Mouse (Mus musculus): ENCODE data around the gene Arl2. TPM values are rescaled to one million over a fixed set of nuclear protein-coding genes. Genes with fewer than 3 reads are reported as not detected.

Arl2 gene
- polyA plus RNA-seq, 1 experiment from 2014 or later: 117 TPM

DNA sequence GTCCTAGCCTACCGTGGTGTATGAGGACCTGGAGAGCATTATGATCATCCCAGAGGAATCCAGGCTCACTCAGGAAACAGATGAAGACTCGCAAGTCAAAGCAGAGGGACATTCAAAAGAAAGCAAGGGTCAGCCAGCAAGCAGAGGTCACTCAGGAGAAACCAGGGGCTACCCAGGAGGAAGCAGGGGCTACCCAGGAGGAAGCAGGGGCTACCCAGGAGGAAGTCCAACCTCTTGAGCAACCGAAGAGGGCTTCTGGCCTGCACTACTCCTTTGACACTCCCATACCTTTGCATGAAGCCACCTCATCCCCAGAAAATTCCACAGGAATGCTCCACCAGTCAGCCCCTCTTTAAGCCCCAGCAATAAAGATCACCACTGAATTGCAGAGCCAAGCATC, 43.5 kb downstream of the Arl2 start:
- H3K36me3 ChIP-seq (replicated peaks; ENCODE audit: control insufficient read depth, insufficient read depth): no peaks in the 10 kb centered on the region
- H3K27me3 ChIP-seq (ENCODE audit: control insufficient read depth, insufficient read depth, low read length): no peaks in the 10 kb centered on the region
- H3K9ac ChIP-seq: no peak overlapping the region
- ATAC-seq (ENCODE audit: low FRiP score): no peak
- H3K27ac ChIP-seq: no peak overlapping the region
- H3K4me2 ChIP-seq (replicated peaks): no peak overlapping the region
- 86% methylated on average over 3 of the region's 3 CpGs for WGBS
- no peak for DNase-seq (ENCODE audit: low spot score)
- no peaks in the 10 kb centered on the region for H3K4me1 ChIP-seq (replicated peaks; ENCODE audit: control insufficient read depth, insufficient read depth, low read length)
- H3K4me3 ChIP-seq (replicated peaks; ENCODE audit: low read length): no peak overlapping the region
- no peaks in the 10 kb centered on the region for H3K9me3 ChIP-seq (ENCODE audit: control insufficient read depth, low read length)

DNA sequence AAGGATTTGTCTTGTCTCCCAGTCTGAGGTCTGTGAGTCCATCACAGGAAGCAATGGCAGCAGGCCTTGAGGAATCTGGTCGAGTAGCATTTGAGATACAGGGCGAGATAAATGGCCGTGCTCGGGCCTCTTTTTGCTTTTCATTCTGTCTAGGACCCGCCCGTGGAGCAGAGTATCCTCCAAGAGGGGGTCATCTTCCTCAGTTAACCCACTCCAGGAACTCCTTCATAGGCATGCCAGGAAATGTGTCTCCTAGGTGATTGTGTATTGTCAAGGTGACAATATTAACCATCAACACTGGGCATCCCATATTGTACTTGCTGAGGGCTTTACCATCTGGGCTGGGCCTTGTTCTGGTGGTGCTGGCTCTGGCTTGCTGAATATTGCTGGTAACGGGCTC, 47.2 kb downstream of the Arl2 start, which contains the start of gene AC131692.1:
Gene AC131692.1 (plus strand): TSS at position 301 of the 400 bp plus-strand sequence.
- Histone ChIP-seq H3K27me3 (ENCODE audit: control insufficient read depth, insufficient read depth, low read length) (no peaks in the 10 kb centered on the region), H3K4me1 (replicated peaks; ENCODE audit: control insufficient read depth, insufficient read depth, low read length) (no peaks in the 10 kb centered on the region), H3K4me2 (replicated peaks) (no peak within 1 kb of the TSS), H3K9me3 (ENCODE audit: control insufficient read depth, low read length) (no peaks in the 10 kb centered on the region), H3K4me3 (replicated peaks; ENCODE audit: low read length) (no peak within 1 kb of the TSS), H3K9ac (no peak within 1 kb of the TSS), H3K36me3 (replicated peaks; ENCODE audit: control insufficient read depth, insufficient read depth) (peaks cover 7% of the 10 kb centered on the region; the same call in 1 of the 2 replicates), H3K27ac (no peak within 1 kb of the TSS)
- WGBS: 91% methylated on average over 7 of the region's 7 CpGs
- DNase-seq (ENCODE audit: low spot score) (no peak), ATAC-seq (ENCODE audit: low FRiP score) (no peak)

DNA sequence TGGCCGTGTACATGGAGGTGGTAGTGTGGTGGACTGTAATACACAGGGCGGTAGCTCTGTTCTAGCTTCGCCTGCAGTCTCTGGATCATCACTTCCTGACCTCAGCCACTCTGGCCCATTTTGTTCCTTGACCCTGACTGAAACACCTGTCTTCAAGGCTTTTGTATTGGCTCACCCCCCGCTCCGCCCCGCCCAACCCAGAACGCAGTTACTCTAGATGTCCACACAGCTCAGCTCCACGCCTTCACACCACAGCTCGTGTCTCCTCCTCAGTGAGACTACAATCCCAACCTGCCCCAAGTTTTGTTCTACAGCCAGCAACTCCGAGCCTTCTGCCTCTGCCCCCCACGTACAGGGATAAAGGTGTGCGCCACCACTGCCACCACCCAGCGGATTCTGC, 52.5 kb downstream of the Arl2 start:
- Histone ChIP-seq H3K4me3 (replicated peaks; ENCODE audit: low read length) (no peak overlapping the region), H3K27me3 (ENCODE audit: control insufficient read depth, insufficient read depth, low read length) (no peaks in the 10 kb centered on the region), H3K4me2 (replicated peaks) (no peak overlapping the region), H3K4me1 (replicated peaks; ENCODE audit: control insufficient read depth, insufficient read depth, low read length) (peaks cover 9% of the 10 kb centered on the region), H3K9me3 (ENCODE audit: control insufficient read depth, low read length) (no peaks in the 10 kb centered on the region), H3K36me3 (replicated peaks; ENCODE audit: control insufficient read depth, insufficient read depth) (peaks cover 7% of the 10 kb centered on the region; the same call in 1 of the 2 replicates), H3K27ac (no peak overlapping the region), H3K9ac (no peak overlapping the region)
- ATAC-seq (ENCODE audit: low FRiP score): no peak
- DNase-seq (ENCODE audit: low spot score): no peak
- 96% methylated on average over 13 of the region's 13 CpGs for WGBS

DNA sequence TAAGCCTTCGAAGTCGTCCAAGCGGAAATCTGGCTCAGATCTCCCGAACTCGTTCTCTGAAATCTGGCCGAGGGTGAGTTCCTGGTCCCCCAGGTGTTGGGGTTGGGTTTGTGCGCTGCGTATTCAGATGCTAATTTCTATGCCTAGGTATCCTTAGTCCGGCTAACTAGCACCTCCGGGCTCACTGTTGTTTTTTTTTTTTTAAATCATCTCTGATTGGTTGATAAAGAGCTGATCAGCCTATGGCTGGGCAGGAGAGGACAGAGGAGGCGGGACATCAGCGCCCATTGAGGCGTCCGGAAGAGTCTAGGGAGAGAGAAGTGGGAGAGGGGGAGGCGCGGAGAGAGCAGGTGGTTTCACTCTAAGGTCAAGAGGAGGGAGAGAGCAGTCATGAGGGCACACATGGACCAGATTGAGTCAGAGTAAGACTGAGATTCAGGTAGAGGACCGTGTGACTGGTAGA, 55.9 kb downstream of the Arl2 start:
- peak overlapping the region; percentile 47 for H3K4me3 ChIP-seq (replicated peaks; ENCODE audit: low read length)
- no peaks in the 10 kb centered on the region for H3K9me3 ChIP-seq (ENCODE audit: control insufficient read depth, low read length)
- peaks cover 25% of the 10 kb centered on the region for H3K36me3 ChIP-seq (replicated peaks; ENCODE audit: control insufficient read depth, insufficient read depth)
- peak; percentile 62 for DNase-seq (ENCODE audit: low spot score)
- H3K4me1 ChIP-seq (replicated peaks; ENCODE audit: control insufficient read depth, insufficient read depth, low read length): peaks cover 14% of the 10 kb centered on the region
- peak; percentile 71 for ATAC-seq (ENCODE audit: low FRiP score)
- no peak overlapping the region; the same call in 1 of the 2 replicates for H3K9ac ChIP-seq
- H3K27ac ChIP-seq: no peak overlapping the region
- peak overlapping the region; percentile 92 for H3K4me2 ChIP-seq (replicated peaks)
- no peaks in the 10 kb centered on the region for H3K27me3 ChIP-seq (ENCODE audit: control insufficient read depth, insufficient read depth, low read length)
- 0% methylated on average over 17 of the region's 17 CpGs for WGBS

DNA sequence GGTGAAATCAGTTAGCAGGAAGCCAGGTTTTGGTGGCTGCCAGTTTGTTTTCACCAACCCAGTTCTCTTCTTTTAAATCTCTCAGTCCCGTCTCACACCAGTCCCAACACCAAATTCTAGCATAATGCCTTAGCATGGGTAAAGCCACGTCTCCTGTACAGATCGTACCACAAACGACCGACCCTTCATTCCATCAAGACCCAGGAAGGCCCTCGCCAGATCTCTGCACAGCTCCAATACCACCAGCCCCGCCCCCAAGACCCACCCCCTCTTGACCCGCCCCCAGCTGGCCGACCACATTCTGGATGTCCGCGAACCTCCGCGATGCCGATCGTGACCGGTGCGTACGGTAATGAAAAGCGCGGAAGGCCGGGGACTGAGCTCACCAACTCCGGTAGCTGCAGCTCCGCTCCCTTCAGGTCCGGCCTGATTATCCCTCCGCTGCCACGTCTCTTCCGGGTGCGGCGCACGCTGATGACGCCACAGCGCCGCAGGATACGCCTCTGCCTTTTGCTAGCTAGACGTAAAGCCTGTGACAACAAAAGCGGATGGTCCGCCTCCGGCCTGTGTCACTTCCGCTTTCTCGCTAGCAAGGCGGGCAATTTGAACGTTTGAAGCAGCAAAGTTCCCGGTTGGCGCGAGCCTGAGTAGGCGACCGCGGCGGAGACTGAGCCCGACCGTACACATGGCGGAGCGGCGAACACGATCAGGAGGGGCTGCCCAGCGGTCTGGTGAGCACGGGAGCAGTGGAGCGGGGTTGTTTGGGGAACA, 56.7 kb downstream of the Arl2 start, which contains the start of the genes Zfpl1 and Cdca5:
Gene Zfpl1 (minus strand): TSS at position 479 of the 771 bp plus-strand sequence.
Gene Cdca5 (plus strand): TSS at position 506 of the 771 bp plus-strand sequence.
- WGBS: under 1% methylated on average over 58 of the region's 58 CpGs

More for the DNA sequence above, 56.7 kb downstream of the Arl2 start, which contains the start of the genes Zfpl1 and Cdca5:
- Histone ChIP-seq H3K4me3 (replicated peaks; ENCODE audit: low read length) (peak within 1 kb of the TSS; percentile 47), H3K27ac (peak within 1 kb of the TSS; percentile 26; the same call in 1 of the 2 replicates), H3K27me3 (ENCODE audit: control insufficient read depth, insufficient read depth, low read length) (no peaks in the 10 kb centered on the region), H3K4me1 (replicated peaks; ENCODE audit: control insufficient read depth, insufficient read depth, low read length) (peaks cover 14% of the 10 kb centered on the region), H3K4me2 (replicated peaks) (peak within 1 kb of the TSS; percentile 92), H3K36me3 (replicated peaks; ENCODE audit: control insufficient read depth, insufficient read depth) (peaks cover 29% of the 10 kb centered on the region), H3K9ac (peak within 1 kb of the TSS; percentile 68), H3K9me3 (ENCODE audit: control insufficient read depth, low read length) (no peaks in the 10 kb centered on the region)
- DNase-seq (ENCODE audit: low spot score): peak; percentile 100
- peak; percentile 91 for ATAC-seq (ENCODE audit: low FRiP score)

Other genes starting within 250 kb of the Arl2 start
- gene Tigd3, start 247.4 kb downstream of the Arl2 start, polyA plus RNA-seq (2014; fragmentation: Nextera tagmentation; extraction: Ambion mirVana): 6.1 and 9.4 TPM in 2 replicates
- gene Dpf2, start 228.5 kb downstream of the Arl2 start, polyA plus RNA-seq (2014; fragmentation: Nextera tagmentation; extraction: Ambion mirVana): 88.2 and 94.7 TPM in 2 replicates
- 16.9 and 18.5 TPM in 2 replicates for gene Cdc42ep2, start 216.7 kb downstream of the Arl2 start, polyA plus RNA-seq (2014; fragmentation: Nextera tagmentation; extraction: Ambion mirVana)
- gene Pola2, start 177.3 kb downstream of the Arl2 start, polyA plus RNA-seq (2014; fragmentation: Nextera tagmentation; extraction: Ambion mirVana): 22.2 and 24.2 TPM in 2 replicates
- gene Slc22a20, start 155.4 kb downstream of the Arl2 start, polyA plus RNA-seq (2014; fragmentation: Nextera tagmentation; extraction: Ambion mirVana): not detected in 2 replicates
- gene Capn1, start 125.7 kb downstream of the Arl2 start, polyA plus RNA-seq (2014; fragmentation: Nextera tagmentation; extraction: Ambion mirVana): 5.4 and 6.5 TPM in 2 replicates
- gene Syvn1, start 95.0 kb downstream of the Arl2 start, polyA plus RNA-seq (2014; fragmentation: Nextera tagmentation; extraction: Ambion mirVana): 28.7 and 32.9 TPM in 2 replicates
- gene Mrpl49, start 83.8 kb downstream of the Arl2 start, polyA plus RNA-seq (2014; fragmentation: Nextera tagmentation; extraction: Ambion mirVana): 64.2 and 64.5 TPM in 2 replicates
- 537 and 672 TPM in 2 replicates for gene Fau, start 83.7 kb downstream of the Arl2 start, polyA plus RNA-seq (2014; fragmentation: Nextera tagmentation; extraction: Ambion mirVana)
- gene Znhit2, start 80.4 kb downstream of the Arl2 start, polyA plus RNA-seq (2014; fragmentation: Nextera tagmentation; extraction: Ambion mirVana): 35.3 and 36.3 TPM in 2 replicates
- 58.9 and 59.8 TPM in 2 replicates for gene Tm7sf2, start 73.2 kb downstream of the Arl2 start, polyA plus RNA-seq (2014; fragmentation: Nextera tagmentation; extraction: Ambion mirVana)
- 71.7 and 74.2 TPM in 2 replicates for gene Vps51, start 64.3 kb downstream of the Arl2 start, polyA plus RNA-seq (2014; fragmentation: Nextera tagmentation; extraction: Ambion mirVana)
- gene Tmem262, start 61.5 kb downstream of the Arl2 start, polyA plus RNA-seq (2014; fragmentation: Nextera tagmentation; extraction: Ambion mirVana): not detected in 2 replicates
- 1.0 and 1.2 TPM in 2 replicates for gene Gm28374, start 59.3 kb downstream of the Arl2 start, polyA plus RNA-seq (2014; fragmentation: Nextera tagmentation; extraction: Ambion mirVana)
- gene Zfpl1, start 56.6 kb downstream of the Arl2 start, polyA plus RNA-seq (2014; fragmentation: Nextera tagmentation; extraction: Ambion mirVana): 75.1 and 75.4 TPM in 2 replicates
- 6.3 and 6.8 TPM in 2 replicates for gene Cdca5, start 56.6 kb downstream of the Arl2 start, polyA plus RNA-seq (2014; fragmentation: Nextera tagmentation; extraction: Ambion mirVana)
- not detected in 2 replicates for gene AC131692.1, start 47.1 kb downstream of the Arl2 start, polyA plus RNA-seq (2014; fragmentation: Nextera tagmentation; extraction: Ambion mirVana)
- 0.52 and 0.59 TPM in 2 replicates for gene Naaladl1, start 35.8 kb downstream of the Arl2 start, polyA plus RNA-seq (2014; fragmentation: Nextera tagmentation; extraction: Ambion mirVana)
- 51.3 and 54.5 TPM in 2 replicates for gene Sac3d1, start 22.9 kb downstream of the Arl2 start, polyA plus RNA-seq (2014; fragmentation: Nextera tagmentation; extraction: Ambion mirVana)
- 59.6 and 60.8 TPM in 2 replicates for gene Snx15, start 13.2 kb downstream of the Arl2 start, polyA plus RNA-seq (2014; fragmentation: Nextera tagmentation; extraction: Ambion mirVana)
- not detected in 2 replicates for gene Batf2, start 565 bp downstream of the Arl2 start, polyA plus RNA-seq (2014; fragmentation: Nextera tagmentation; extraction: Ambion mirVana)
- gene Majin, start 42.8 kb upstream of the Arl2 start, polyA plus RNA-seq (2014; fragmentation: Nextera tagmentation; extraction: Ambion mirVana): not detected in 2 replicates
- gene Gpha2, start 84.8 kb upstream of the Arl2 start, polyA plus RNA-seq (2014; fragmentation: Nextera tagmentation; extraction: Ambion mirVana): not detected in 2 replicates
- 140 and 158 TPM in 2 replicates for gene Ppp2r5b, start 94.3 kb upstream of the Arl2 start, polyA plus RNA-seq (2014; fragmentation: Nextera tagmentation; extraction: Ambion mirVana)
- gene Atg2a, start 100.1 kb upstream of the Arl2 start, polyA plus RNA-seq (2014; fragmentation: Nextera tagmentation; extraction: Ambion mirVana): 14.5 and 14.8 TPM in 2 replicates
- gene Ehd1, start 135.2 kb upstream of the Arl2 start, polyA plus RNA-seq (2014; fragmentation: Nextera tagmentation; extraction: Ambion mirVana): 80.0 and 84.9 TPM in 2 replicates
- 0.56 and 0.63 TPM in 2 replicates for gene Cdc42bpg, start 164.9 kb upstream of the Arl2 start, polyA plus RNA-seq (2014; fragmentation: Nextera tagmentation; extraction: Ambion mirVana)
- 46.7 and 51.5 TPM in 2 replicates for gene Men1, start 193.4 kb upstream of the Arl2 start, polyA plus RNA-seq (2014; fragmentation: Nextera tagmentation; extraction: Ambion mirVana)
- gene Map4k2, start 199.6 kb upstream of the Arl2 start, polyA plus RNA-seq (2014; fragmentation: Nextera tagmentation; extraction: Ambion mirVana): 12.4 and 15.4 TPM in 2 replicates
- gene Sf1, start 222.1 kb upstream of the Arl2 start, polyA plus RNA-seq (2014; fragmentation: Nextera tagmentation; extraction: Ambion mirVana): 103 and 112 TPM in 2 replicates
- 6.2 and 6.8 TPM in 2 replicates for gene Pygm, start 242.9 kb upstream of the Arl2 start, polyA plus RNA-seq (2014; fragmentation: Nextera tagmentation; extraction: Ambion mirVana)